Mouse (Mus musculus) ovary, postnatal 36 days (tissue): Measurements from ENCODE around the gene Commd7.

Experiments
- DNase-seq: peaks from one replicate; pipeline ENCODE4 v3.0.0; 2022; ENCODE audit warnings: low spot score, mixed read lengths

The Commd7 gene

DNA sequence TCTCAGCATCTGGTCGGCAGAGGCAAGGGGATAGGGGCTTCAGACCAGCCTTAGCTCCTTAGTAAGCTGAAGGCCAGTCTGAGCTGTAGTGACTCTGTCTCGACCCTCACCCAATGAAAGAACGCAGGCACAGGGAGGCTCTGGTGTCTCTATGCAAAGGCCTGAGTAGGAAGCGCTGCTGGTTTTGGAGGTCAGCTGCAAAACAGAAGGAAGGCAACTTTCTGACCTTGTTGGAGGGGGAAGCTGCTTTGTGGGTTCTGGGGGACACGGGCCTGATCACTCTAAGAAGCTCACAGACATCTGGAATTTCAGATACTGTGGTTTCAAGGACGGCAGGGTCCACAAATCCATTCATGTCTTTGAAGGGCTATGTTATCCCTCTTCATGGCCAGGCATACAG lies 46.6 kb downstream of the Commd7 start:
- DNase-seq: no peak

GRCm38 (mm10) chr2:153584396-153584795 lies 48.2 kb downstream of the Commd7 start:
- DNase-seq: no peak

DNA sequence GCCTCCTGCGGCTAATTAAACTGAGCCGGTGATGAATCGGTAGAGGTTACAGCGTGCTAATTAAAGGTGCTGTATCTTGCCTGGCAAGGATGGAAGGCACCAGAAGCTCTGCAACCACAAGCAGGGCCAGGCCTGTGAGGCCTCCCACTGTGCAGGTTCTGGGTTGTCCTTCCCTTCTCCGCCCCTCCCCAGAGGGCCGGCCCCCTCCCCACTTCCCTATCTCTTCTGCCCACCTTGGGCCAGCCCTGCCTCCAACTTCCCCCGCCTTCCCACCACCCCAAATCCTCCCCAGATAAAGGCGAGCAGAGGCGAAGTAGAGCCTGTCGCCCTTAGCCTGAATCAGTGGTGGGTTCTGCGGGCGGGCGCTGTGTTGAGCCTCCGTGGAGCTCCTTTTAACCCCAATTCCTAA lies 48.9 kb downstream of the Commd7 start:
- no peak for DNase-seq

GRCm38 (mm10) chr2:153582876-153583585 lies 49.5 kb downstream of the Commd7 start:
- no peak for DNase-seq

GRCm38 (mm10) chr2:153581416-153581815 lies 51.2 kb downstream of the Commd7 start:
- no peak for DNase-seq

DNA sequence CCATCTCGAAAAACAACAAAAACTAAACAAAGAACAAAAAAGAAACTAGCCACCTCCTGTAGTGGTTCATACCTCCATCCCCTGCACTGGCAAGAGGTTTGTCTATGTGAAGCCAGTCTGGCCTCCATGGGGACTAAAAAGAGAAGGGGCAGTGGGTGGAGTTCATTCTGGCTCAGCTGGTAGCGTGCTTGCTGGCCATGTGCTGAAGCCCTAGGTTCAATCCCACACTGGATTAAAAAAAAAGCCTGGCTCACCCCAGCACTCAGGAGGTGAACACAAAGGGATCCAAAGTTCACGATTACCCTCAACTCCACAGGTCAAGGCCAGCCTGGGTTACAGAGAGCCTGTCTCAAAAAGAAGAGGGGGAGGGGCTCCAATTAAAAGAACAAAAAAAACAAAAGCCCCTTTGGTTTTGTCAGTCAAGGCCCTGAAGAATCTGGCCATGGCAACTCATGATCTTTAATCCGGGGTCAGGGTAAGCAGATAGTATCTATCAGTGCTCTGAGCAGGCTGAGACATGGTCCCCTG lies 52.1 kb downstream of the Commd7 start:
- DNase-seq: no peak

- no peak for DNase-seq
These were observed 52.5 kb downstream of the Commd7 start for GRCm38 (mm10) chr2:153580042-153580441.

- no peak for DNase-seq
These were observed 55.5 kb downstream of the Commd7 start for GRCm38 (mm10) chr2:153577122-153577521.

DNA sequence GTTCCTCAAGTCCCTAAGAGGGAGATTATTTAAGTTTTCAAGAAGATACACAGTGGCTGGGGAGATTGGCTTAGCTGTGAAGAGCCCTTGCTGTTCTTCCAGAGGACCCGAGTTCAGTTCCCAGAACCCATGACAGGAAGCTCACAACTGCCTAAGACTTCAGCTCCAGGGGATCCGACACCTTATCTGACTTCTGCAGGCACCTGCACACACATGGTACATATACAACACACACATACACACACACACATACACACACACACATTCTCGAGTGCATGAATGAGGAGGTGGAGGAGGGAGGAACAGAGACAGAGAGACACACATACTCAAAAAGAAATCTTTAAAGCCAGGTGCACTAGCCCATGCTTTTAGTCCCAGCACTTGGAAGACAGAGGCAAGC lies 56.4 kb downstream of the Commd7 start:
- DNase-seq: no peak

DNA sequence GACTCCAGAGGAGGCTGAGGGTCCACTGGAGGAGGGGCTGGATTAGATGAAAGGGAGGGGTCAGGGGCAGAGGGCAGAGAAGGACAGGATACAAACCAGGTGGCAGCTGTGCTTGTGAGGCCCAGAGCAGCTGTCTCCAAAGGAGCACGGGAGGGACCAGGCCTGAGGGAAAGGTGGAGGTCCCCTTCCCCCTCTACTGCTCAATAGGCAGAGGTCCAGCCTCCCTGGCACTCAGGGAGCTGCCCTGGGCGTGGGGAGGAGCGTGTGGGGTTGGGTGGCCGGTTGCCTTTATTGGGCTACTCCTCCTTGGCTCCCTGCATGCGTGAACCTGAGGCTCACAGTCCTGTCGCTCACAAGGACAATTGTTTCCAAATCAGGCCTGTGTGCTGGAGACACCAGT lies 57.0 kb downstream of the Commd7 start:
- no peak for DNase-seq

- no peak for DNase-seq
These were observed 59.5 kb downstream of the Commd7 start for GRCm38 (mm10) chr2:153573101-153573500.

DNA sequence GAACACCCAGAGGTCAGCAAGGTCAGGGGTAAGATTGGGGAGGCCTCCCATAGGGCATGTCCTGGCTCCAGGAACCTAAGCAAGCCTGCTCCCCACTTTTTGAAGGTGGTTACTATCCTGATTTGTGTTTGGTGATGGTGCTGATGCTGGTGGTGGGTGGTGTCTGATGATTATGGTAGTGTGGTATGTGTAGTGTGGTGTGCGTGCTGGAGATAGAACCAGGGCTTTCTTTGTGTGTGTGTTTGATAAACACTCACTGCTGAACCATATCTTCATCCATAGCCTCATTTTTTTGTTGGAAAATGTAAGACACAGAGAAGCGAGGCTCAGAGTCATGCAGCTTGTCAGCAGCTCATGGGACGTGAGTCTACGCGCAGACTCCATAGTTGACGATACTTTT lies 64.0 kb downstream of the Commd7 start:
- no peak for DNase-seq

DNA sequence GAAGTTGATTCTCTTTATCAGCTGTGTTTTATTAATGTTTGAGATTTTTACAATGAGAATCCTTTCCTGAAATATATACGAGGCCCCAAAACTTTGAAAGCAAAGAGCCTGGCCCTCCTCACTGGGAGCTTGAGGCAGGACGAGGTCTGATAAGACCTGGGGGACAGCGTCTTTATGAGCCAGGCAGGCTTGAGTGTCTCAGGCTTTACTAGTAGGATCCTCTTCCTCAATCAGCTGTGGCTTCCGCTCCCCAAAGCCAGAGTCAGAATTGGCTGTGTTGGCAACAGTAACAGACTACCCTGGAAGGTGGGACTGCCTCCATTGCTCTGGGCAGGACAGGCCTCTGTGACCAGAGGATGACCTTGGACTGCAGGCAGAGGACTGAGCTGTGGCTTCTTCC lies 64.6 kb downstream of the Commd7 start:
- DNase-seq: no peak
